Mouse (Mus musculus) lung, adult 2 months (tissue): ENCODE measurements at regions not wholly inside any gene's neighbourhood (a gene's known extent, or its start where the extent isn't known, plus 50 kb on each side); places are given as distances from the start of the nearest gene placed in this dataset.

Experiments
- CTCF ChIP-seq: fragments of 200-500 bp; IDR thresholded peaks from 2 replicates; pipeline ENCODE4 v1.5.1; 2011; ENCODE audit warnings: mild to moderate bottlenecking, low read length, control low read depth; ENCODE audit not compliant: insufficient read depth
- POLR2A ChIP-seq: fragments of 200-500 bp; IDR thresholded peaks from 2 replicates; pipeline ENCODE4 v1.6.1; 2011; ENCODE audit warnings: low read depth, mild to moderate bottlenecking, control low read depth, low read length, borderline replicate concordance; ENCODE audit errors: extremely low read depth

DNA sequence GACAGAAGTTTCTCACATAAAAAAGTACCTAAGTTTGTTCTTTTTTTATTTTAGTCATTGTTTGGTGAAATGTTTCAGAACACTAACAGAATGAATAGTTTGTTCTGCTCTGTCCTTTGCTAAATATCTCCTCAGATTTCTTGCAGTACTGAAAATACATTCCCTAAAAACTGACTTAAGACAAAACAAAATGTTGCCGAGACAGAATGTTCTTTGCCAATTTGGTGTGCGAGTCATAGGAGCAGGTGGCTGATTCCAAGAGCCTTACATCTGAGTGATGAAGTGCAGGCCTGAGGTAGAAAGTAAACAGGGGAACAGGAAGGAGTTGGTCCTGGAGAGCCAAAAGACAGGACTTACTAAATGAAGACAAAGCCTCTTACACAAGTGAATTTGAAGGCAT lies 919.0 kb upstream of the Cited2 start:
- TF ChIP-seq POLR2A (no peak), CTCF (no peak)
